Mouse (Mus musculus) monocyte, adult 5-6 weeks (primary cell): ENCODE results near the gene Zfp599. TPM values are rescaled to one million over a fixed set of nuclear protein-coding genes. Genes with fewer than 3 reads are reported as not detected.

Experiments
- ATAC-seq: fragments of 153-309, 156-312 bp; replicated peaks from 2 replicates; pipeline ENCODE4 v1.8.0; 2017; ENCODE audit warnings: mild to moderate bottlenecking; ENCODE audit not compliant: low TSS enrichment, insufficient number of reproducible peaks, severe bottlenecking, poor library complexity, low FRiP score
- total RNA-seq: library from RNA; stranded (forward); fragments of 200-1000, 200-491, 200-594 nt; gene quantifications from 3 replicates; pipeline ENCODE4 v1.2.3, GENCODE M21; 2017

The Zfp599 gene
- total RNA-seq, 1 experiment from 2014 or later, result 0.29 TPM

DNA sequence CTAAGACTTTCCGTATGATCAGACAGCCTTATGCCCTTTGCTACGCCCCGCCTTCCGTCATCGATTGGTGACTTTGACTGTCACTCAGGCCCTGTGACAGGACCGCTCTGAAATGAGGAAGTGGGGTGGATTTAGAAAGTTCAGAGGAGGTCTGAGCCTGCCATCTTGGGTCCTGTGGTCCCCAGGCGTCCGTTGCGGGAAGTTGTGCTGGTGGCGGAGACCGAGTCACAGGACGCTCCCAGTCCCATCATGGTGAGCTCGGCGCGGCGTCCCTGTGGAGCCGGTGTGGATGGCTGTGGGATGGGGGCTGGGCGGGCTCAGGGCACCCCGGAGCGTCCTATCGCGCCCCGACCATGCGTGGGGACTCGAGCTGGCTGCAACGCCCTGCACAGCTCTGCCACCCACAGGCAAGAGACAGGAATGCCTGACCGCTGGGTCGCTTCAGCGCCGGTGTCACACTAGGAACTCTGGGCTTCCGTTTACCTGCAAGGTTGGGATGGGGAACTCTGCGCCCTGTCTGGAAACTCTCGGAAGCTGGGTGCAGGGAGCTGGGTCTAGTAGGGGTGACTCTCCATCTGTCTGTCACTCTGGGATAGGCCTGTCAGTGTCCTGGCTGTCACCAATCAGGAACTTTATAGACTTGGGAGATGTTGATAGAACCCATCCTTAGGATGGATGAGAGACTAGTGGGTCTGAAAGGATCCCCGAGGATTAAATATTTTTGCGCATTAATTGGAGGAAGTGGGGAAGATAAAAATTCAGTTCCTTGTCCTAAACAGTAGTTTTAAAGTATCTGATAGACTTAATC is 33.9 kb downstream of the Zfp599 start, which contains the start of gene Zfp809:
TSS of gene Zfp809 (plus strand) at position 134 of the 808 bp plus-strand sequence.
- ATAC-seq, result peak; percentile 99

DNA sequence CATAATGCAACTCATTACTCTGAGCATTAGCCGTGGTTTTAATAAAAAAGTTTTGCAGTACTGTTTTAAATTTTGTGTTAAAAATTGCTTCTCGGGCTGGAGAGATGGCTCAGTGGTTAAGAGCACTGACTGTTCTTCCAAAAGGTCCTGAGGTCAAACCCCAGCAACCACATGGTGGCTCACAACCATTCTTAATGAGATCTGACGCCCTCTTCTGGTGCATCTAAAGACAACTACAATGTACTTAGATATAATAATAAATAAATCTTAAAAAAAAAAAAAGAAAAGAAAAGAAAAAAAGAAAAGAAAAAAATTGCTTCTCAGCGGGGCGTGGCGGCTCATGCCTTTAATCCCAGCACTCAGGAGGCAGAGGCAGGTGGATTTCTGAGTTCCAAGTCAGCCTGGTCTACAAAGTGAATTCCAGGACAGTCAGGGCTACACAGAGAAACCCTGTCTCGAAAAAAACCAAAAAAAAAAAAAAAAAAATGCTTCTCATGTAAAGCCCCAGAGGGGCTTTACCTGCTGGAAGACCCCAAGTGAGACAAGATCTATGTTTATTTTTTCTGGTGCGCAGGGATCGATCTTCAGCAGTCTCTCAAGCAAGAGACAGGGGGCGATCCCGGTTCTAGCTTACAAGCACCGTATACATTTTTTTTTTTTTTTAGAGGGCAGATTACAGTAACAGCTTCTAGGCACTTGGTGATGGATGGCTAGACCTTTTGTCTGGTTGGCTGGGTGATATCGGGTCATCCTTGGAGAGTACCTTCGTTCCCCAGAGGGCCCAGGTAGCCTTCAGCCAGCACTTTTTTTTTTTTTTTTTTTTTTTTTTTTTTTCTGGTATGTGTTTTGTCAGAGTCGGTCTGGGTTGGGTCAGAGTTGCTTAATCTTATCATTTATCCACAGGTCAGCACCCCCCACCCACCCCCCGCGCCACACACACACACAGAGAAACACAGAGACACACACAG is 34.9 kb downstream of the Zfp599 start:
- ATAC-seq, result peak; percentile 44

DNA sequence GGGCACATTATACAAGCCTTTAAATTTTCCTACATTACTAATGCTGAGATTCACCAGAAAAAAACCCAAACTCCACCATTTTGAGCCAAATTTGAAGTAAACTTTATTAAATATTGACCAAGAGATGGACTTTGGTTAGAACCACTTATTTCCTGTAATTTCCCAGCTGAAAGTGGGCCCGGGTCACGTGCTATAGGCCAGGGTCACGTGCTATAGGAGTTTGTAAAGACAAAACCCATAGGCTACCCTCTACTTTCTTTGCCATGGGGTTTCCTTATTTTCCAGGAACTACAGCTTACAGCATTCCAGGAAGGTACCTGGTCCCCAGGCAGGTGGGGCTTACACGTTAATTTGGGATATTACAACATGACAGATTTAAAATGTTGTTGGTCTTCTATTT is 35.6 kb downstream of the Zfp599 start:
- ATAC-seq, result no peak

DNA sequence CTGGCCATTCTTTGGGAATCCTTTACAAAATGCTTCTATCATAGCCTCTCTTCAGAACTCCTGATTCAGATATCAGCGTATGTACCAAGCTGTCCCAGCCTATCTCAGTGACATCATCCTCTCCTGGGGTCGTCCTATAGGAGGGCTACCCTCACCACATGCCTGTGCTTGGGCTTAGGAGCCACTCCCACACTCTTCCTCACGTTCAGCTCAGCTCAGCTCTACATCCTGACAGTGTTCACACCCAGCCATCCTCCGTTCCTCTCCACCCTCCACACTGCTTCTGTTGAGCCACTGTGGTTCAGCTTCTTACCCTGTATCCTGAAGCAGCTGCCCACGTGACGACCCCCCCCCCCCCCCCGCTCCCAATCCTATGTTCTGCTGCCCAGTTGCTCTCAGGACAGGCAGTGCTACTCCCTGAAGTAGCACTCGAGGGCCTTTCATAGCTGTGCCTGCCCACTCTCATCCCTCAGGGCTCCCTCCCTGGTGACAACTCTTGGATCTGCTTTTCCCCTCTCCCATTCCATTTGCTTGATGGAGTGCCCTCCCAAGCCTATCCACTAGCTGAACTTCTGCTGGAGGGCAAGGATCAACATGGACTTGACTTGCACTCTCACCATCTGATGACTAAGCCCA is 41.7 kb downstream of the Zfp599 start:
- no peak for ATAC-seq

DNA sequence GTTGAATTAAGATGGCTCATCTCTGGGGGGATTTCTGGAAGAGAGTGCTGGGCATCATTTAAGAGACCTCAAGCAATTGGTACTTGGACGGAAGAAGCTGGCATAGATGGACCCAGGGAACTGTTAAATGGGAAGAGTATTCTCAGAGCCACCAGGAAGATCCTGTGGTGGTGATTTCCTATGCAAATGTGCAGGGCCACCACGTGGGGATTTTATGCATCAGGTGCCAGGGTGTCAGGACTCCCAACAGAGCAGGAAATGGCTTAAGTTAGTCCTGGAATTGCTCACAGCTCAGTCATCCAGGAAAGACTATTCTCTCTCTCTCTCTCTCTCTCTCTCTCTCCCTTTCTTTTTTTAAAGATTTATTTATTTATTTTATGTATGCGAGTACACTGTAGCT is 43.0 kb downstream of the Zfp599 start:
- no peak for ATAC-seq

DNA sequence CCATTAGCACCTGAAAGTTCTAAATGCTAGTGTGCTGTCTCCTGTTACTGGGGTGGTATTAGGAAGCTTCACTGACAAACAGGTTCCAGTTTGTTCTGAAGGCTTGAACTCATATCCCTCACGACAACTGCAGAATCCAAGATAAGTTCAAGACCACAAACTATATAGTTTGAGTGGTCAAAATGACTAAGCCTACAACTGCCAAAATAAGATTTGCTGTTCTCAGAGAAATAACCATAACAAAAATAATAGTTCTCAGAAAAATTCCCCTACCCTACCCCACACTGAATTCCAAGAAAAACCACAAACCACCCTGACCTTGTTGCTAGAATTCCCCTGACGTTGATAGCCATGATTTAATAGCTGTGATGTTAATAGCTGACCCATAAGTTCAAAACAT is 45.1 kb downstream of the Zfp599 start:
- no peak for ATAC-seq

DNA sequence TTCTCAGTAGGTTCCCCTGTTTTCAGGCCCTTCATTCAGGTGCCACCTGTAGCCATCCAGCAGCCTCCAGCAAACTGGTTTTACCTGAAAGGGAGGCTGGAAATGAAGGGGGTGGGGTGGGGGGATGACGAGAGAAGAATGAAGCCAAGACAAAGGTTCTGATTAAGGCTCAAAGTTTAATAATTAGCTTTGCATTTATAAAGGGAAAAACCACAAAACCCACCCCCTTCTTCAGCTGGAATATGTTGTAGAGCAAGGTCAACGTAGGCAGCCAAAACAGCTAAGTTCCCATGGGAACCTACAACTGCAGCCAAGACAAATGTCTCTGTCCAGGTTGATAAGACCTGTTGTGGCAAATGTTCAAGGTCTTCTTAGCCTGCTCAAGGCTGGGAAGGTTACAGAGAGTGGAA is 45.9 kb downstream of the Zfp599 start:
- no peak for ATAC-seq

Other genes with a start within 250 kb of the Zfp599 start
- gene Elavl3, start 207.9 kb downstream of the Zfp599 start, total RNA-seq, result not detected in 3 replicates
- not detected in 3 replicates for gene Gm49318, start 188.6 kb downstream of the Zfp599 start, total RNA-seq
- 8.5 to 13.4 TPM (median 13.1 TPM) in 3 replicates for gene Zfp653, start 188.5 kb downstream of the Zfp599 start, total RNA-seq
- gene Ecsit, start 174.5 kb downstream of the Zfp599 start, total RNA-seq, result 7.4 to 18.5 TPM (median 15.5 TPM) in 3 replicates
- gene Cnn1, start 160.7 kb downstream of the Zfp599 start, total RNA-seq, result not detected in 3 replicates
- gene Elof1, start 142.7 kb downstream of the Zfp599 start, total RNA-seq, result 22.0 to 30.4 TPM (median 24.7 TPM) in 3 replicates
- gene Acp5, start 124.2 kb downstream of the Zfp599 start, total RNA-seq, result 24.2 to 38.4 TPM (median 30.8 TPM) in 3 replicates
- 11.5 to 20.1 TPM (median 15.5 TPM) in 3 replicates for gene Pigyl, start 103.0 kb downstream of the Zfp599 start, total RNA-seq
- gene Zfp872, start 71.8 kb downstream of the Zfp599 start, total RNA-seq, result not detected in 3 replicates
- gene Zfp809, start 34.2 kb downstream of the Zfp599 start, total RNA-seq, result 27.3 to 53.9 TPM (median 30.7 TPM) in 3 replicates
- 20.8 to 34.3 TPM (median 31.1 TPM) in 3 replicates for gene Zfp810, start 47.8 kb upstream of the Zfp599 start, total RNA-seq
- 0.85 to 3.8 TPM (median 1.5 TPM) in 3 replicates for gene Anln, start 129.3 kb upstream of the Zfp599 start, total RNA-seq
- 0.97 TPM in 1 of 3 replicates, not detected in the others for gene 9530077C05Rik, start 151.6 kb upstream of the Zfp599 start, total RNA-seq
- not detected in 3 replicates for gene Gm17545, start 194.4 kb upstream of the Zfp599 start, total RNA-seq
- gene Rp9, start 209.8 kb upstream of the Zfp599 start, total RNA-seq, result 99.7 to 169 TPM (median 157 TPM) in 3 replicates
- 8.6 to 16.6 TPM (median 15.6 TPM) in 3 replicates for gene Bbs9, start 215.8 kb upstream of the Zfp599 start, total RNA-seq